Mouse (Mus musculus) limb, embryonic 10.5 days (tissue): ENCODE results near the gene Jaml. TPM values are rescaled to one million over a fixed set of nuclear protein-coding genes. Genes with fewer than 3 reads are reported as not detected.
"Not testable (repeated sequence)": the region's sequence is repeated elsewhere in the genome, so short reads cannot be mapped to it uniquely, and the experiment has no call there.

Experiments
- DNase-seq: peaks from one replicate; pipeline ENCODE4 v3.0.0-alpha.2; 2017; ENCODE audit warnings: low spot score
- H3K27ac ChIP-seq: fragments of 300-500 bp; sonication (generic); 2 replicates; pipeline ENCODE4 v1.5.1; 2016; ENCODE audit warnings: mild to moderate bottlenecking
- H3K27me3 ChIP-seq: fragments of 300-500 bp; sonication (generic); 2 replicates; pipeline ENCODE4 v1.6.1; 2016; ENCODE audit warnings: low read depth, mild to moderate bottlenecking; ENCODE audit not compliant: poor library complexity, severe bottlenecking
- H3K36me3 ChIP-seq: fragments of 300-500 bp; sonication (generic); 2 replicates; pipeline ENCODE4 v1.6.1; 2016; ENCODE audit warnings: mild to moderate bottlenecking, moderate library complexity
- H3K4me1 ChIP-seq: fragments of 300-500 bp; sonication (generic); 2 replicates; pipeline ENCODE4 v1.6.1; 2016
- H3K4me3 ChIP-seq: fragments of 300-500 bp; sonication (generic); 2 replicates; pipeline ENCODE4 v1.5.1; 2016; ENCODE audit warnings: mild to moderate bottlenecking, moderate library complexity
- H3K9me3 ChIP-seq: fragments of 300-500 bp; sonication (generic); replicated peaks from 2 replicates; pipeline ENCODE4 v1.6.1; 2016; ENCODE audit warnings: mild to moderate bottlenecking
- WGBS: fragments of 180-500 bp; shearing (Covaris S2); methylation state at CpG from one replicate; pipeline ENCODE4 v1.1.7; 2016; 5-methylcytosine and 5-hydroxymethylcytosine counted together
- polyA plus RNA-seq: library from polyadenylated mRNA; unstranded; fragments of >200 nt; fragmentation: Nextera tagmentation; extraction: Ambion mirVana; gene quantifications from 2 replicates; pipeline ENCODE4 v1.2.1, GENCODE M21; 2016

Gene Jaml
- 6.3 and 12.2 TPM in 2 replicates for polyA plus RNA-seq

DNA sequence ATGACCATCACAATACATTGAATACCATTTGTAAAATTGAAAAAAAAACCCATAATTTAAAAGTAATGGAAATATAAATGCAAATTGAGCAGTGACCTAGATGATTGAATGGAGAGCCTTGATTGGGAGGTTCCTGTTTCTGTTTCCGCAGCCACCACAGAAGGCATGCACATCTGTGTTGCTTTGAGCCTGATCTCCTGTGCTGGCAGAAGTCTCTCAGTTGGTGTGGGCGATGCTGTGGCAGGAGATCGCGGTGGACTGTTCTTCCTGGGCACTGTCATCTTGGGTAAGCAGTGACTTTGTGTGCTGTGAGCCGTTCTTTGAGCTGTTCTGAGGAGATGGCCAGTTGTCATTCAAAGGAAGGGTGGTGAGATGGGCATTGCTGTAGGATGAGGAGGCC, at the start of gene Jaml:
Gene Jaml, plus strand, starts transcription at position 173 of the 400 bp plus-strand sequence.
- Histone ChIP-seq H3K4me3 (no peak within 1 kb of the TSS), H3K27me3 (no peaks in the 10 kb centered on the region), H3K9me3 (no peaks in the 10 kb centered on the region), H3K4me1 (no peaks in the 10 kb centered on the region), H3K27ac (no peak within 1 kb of the TSS), H3K36me3 (no peaks in the 10 kb centered on the region)
- 91% methylated on average over 5 of the region's 5 CpGs for WGBS
- DNase-seq, result no peak

GRCm38 (mm10) chr9:45030341-45030740, 48.6 kb upstream of the Jaml start:
- H3K27me3 ChIP-seq, result peaks cover 11% of the 10 kb centered on the region
- 79% methylated on average over 6 of the region's 6 CpGs for WGBS
- H3K9me3 ChIP-seq, result no peaks in the 10 kb centered on the region
- no peak overlapping the region for H3K27ac ChIP-seq
- no peak for DNase-seq
- no peaks in the 10 kb centered on the region for H3K36me3 ChIP-seq
- no peak overlapping the region for H3K4me3 ChIP-seq
- no peaks in the 10 kb centered on the region for H3K4me1 ChIP-seq

DNA sequence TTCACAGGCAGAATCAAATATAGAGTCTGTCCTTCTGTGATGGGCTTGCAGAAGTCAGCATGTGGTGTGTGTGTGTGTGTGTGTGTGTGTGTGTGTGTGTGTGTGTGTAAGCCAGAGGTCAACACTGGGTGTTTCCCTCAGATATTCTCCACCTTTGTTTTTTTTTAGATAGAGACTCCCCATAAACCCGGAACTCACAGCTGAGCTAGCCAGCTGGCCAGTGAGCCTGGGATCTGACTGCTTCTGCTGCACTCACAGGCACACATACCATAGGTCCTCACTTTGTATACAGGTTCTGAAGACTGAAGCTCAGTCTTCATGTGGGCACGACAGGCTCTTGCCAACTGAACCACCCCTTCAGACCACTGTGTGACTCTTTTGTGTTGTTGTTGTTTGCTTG, 46.7 kb upstream of the Jaml start:
- H3K27me3 ChIP-seq, result peaks cover 11% of the 10 kb centered on the region
- no peak for DNase-seq
- no peak overlapping the region for H3K27ac ChIP-seq
- H3K36me3 ChIP-seq, result no peaks in the 10 kb centered on the region
- H3K9me3 ChIP-seq, result no peaks in the 10 kb centered on the region
- 72% methylated on average over 2 of the region's 2 CpGs for WGBS
- H3K4me3 ChIP-seq, result no peak overlapping the region
- H3K4me1 ChIP-seq, result no peaks in the 10 kb centered on the region

- H3K4me3 ChIP-seq, result no peak overlapping the region
- no peaks in the 10 kb centered on the region for H3K9me3 ChIP-seq
- WGBS, result 80% methylated on average over 3 of the region's 3 CpGs
Measured at GRCm38 (mm10) chr9:45034526-45034925, 44.5 kb upstream of the Jaml start.

GRCm38 (mm10) chr9:45037803-45038202, 41.2 kb upstream of the Jaml start:
- H3K27ac ChIP-seq, H3K4me3 ChIP-seq, H3K36me3 ChIP-seq, H3K9me3 ChIP-seq, DNase-seq: not testable (repeated sequence)
- WGBS, result 80% methylated on average over 1 of the region's 1 CpGs
- H3K27me3 ChIP-seq, result peaks cover 48% of the 10 kb centered on the region
- peaks cover 25% of the 10 kb centered on the region for H3K4me1 ChIP-seq

More at GRCm38 (mm10) chr9:45034526-45034925, 44.5 kb upstream of the Jaml start:
- Histone ChIP-seq H3K27ac (no peak overlapping the region), H3K36me3 (no peaks in the 10 kb centered on the region), H3K27me3 (peaks cover 20% of the 10 kb centered on the region), H3K4me1 (no peaks in the 10 kb centered on the region)
- no peak for DNase-seq

DNA sequence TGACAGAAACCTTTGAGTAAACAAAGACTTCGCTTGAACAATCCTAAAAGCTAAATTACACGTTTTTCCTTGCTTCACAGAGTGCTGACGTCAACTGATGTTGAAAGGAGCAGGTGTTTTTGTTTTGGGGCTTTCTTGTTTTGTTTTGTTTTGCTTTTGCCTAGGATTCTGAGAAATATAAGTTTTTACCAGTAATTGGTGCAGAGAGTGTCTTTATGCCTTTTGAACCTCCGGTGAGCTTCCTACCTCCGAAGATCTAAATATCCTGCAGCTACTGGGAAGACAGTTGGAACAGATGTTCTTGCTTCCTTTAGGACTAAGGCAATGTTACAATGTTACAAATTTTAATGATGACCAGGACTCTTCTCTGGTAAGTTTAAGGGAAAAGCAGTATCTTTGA, 39.5 kb upstream of the Jaml start, which contains the start of gene Mpzl2:
Gene Mpzl2, plus strand, starts transcription at position 301 of the 400 bp plus-strand sequence.
- 0 out of 2 replicates have a peak within 1 kb of the TSS, but pooled peaks have one; percentile 11 for H3K27ac ChIP-seq
- H3K4me3 ChIP-seq, result peak within 1 kb of the TSS; percentile 3; the same call in 1 of the 2 replicates
- WGBS, result 63% methylated on average over 5 of the region's 5 CpGs
- peaks cover 38% of the 10 kb centered on the region for H3K4me1 ChIP-seq
- H3K9me3 ChIP-seq, result no peaks in the 10 kb centered on the region
- no peak for DNase-seq
- no peaks in the 10 kb centered on the region for H3K36me3 ChIP-seq
- peaks cover 65% of the 10 kb centered on the region for H3K27me3 ChIP-seq

DNA sequence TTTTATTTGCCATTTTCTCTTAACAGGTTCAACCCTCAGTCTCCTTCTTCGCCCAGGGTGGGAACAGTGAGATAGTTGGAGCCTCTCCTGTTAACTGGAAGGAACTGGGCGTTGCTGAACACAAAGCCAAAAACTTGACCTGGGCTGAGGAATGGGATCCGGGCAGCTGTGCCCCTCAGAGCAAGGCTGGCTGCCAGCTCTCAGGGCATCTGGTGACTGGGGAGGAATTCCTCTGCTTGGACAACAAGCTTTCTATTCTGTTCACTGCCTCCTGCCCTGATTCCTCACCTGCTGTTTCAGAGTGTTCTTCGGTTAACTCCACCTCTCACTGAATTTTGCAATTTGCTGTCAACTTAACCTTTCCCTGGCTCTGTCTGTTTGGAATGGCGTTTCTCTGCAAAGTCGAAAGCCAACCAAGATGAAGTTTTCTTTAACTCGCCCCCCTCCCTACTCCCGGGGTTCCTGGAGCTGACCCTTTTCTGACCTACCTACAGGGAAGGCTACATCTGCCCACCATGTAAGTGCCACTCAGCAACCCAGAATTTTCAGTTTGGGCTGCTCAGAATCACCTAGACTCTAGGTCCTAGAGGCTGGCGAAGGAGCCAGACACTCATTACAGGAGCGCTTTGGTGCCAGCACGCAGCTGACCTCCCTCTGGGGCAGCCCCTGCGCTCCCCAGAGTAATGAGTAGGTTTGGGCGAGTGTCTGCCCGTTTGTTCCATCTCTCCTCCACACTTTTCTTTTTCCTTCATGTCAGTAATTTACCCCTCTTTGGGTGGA, 38.7 kb upstream of the Jaml start:
- 0 out of 2 replicates have a peak overlapping the region, but pooled peaks have one; percentile 11 for H3K27ac ChIP-seq
- H3K27me3 ChIP-seq, result peaks cover 69% of the 10 kb centered on the region
- peak overlapping the region; percentile 3; the same call in 1 of the 2 replicates for H3K4me3 ChIP-seq
- WGBS, result 16% methylated on average over 14 of the region's 14 CpGs
- no peak for DNase-seq
- no peaks in the 10 kb centered on the region for H3K36me3 ChIP-seq
- H3K4me1 ChIP-seq, result peaks cover 38% of the 10 kb centered on the region
- H3K9me3 ChIP-seq, result no peaks in the 10 kb centered on the region

DNA sequence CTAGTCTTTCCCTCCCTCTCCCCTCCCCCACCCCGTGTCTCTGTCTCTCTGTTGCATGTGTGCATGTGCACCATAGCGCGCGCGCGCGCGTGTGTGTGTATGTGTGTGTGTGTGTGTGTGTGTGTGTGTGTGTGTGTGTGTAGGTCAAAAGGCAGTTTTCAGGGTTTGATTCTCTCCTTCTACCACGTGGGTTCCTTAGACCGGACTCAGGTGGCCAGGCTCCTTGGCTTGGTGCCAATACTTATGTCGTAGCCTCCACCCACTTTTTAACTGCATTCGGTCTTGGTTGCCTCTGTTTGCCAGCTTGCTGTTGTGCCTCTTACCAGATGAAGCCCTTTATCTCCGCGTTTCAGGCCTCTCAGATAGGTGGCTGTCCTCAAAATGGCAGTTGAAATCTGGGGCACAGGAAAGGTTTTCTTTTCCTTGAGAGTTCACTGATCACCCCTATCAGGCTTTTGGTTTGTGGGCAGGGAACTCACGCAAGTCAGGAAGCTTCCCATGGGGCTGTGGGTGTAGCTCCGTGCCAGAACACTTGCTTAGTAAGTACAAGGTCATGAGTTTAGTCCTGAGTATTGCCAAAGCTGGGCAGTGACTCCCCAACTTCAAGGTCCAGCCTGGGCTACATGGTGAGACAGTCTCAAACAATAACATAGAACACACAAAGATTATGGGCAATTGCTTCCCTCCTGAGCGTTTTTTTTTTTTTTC, 37.7 kb upstream of the Jaml start:
- Histone ChIP-seq H3K9me3 (no peaks in the 10 kb centered on the region), H3K27ac (0 out of 2 replicates have a peak overlapping the region, but pooled peaks have one; percentile 8), H3K27me3 (peaks cover 69% of the 10 kb centered on the region), H3K4me1 (peaks cover 38% of the 10 kb centered on the region), H3K36me3 (no peaks in the 10 kb centered on the region), H3K4me3 (peak overlapping the region; percentile 3; the same call in 1 of the 2 replicates)
- peak; percentile 50 for DNase-seq
- 35% methylated on average over 17 of the region's 17 CpGs for WGBS

- H3K4me1 ChIP-seq, result peaks cover 38% of the 10 kb centered on the region
- peak overlapping the region; percentile 55 for H3K4me3 ChIP-seq
- H3K27ac ChIP-seq, result peak overlapping the region; percentile 75
- DNase-seq, result peak; percentile 70
- no peaks in the 10 kb centered on the region for H3K36me3 ChIP-seq
- no peaks in the 10 kb centered on the region for H3K9me3 ChIP-seq
- 4% methylated on average over 20 of the region's 20 CpGs for WGBS
- H3K27me3 ChIP-seq, result peaks cover 69% of the 10 kb centered on the region
Measured at GRCm38 (mm10) chr9:45042056-45042720, 36.8 kb upstream of the Jaml start.

GRCm38 (mm10) chr9:45042947-45043346, 36.0 kb upstream of the Jaml start:
- DNase-seq, result peak; percentile 68
- H3K27me3 ChIP-seq, result peaks cover 69% of the 10 kb centered on the region
- peaks cover 38% of the 10 kb centered on the region for H3K4me1 ChIP-seq
- H3K4me3 ChIP-seq, result peak overlapping the region; percentile 55
- H3K9me3 ChIP-seq, result no peaks in the 10 kb centered on the region
- 1% methylated on average over 10 of the region's 10 CpGs for WGBS
- no peaks in the 10 kb centered on the region for H3K36me3 ChIP-seq
- peak overlapping the region; percentile 75 for H3K27ac ChIP-seq

- 90% methylated on average over 16 of the region's 16 CpGs for WGBS
- H3K4me3 ChIP-seq, result no peak overlapping the region
- H3K36me3 ChIP-seq, result 0 out of 2 replicates have a peak, but pooled peaks cover 4% of the 10 kb centered on the region
- no peak for DNase-seq
- no peaks in the 10 kb centered on the region for H3K9me3 ChIP-seq
- peaks cover 30% of the 10 kb centered on the region for H3K27me3 ChIP-seq
- H3K27ac ChIP-seq, result no peak overlapping the region
- H3K4me1 ChIP-seq, result peaks cover 22% of the 10 kb centered on the region
Measured at GRCm38 (mm10) chr9:45046973-45047372, 32.0 kb upstream of the Jaml start.

DNA sequence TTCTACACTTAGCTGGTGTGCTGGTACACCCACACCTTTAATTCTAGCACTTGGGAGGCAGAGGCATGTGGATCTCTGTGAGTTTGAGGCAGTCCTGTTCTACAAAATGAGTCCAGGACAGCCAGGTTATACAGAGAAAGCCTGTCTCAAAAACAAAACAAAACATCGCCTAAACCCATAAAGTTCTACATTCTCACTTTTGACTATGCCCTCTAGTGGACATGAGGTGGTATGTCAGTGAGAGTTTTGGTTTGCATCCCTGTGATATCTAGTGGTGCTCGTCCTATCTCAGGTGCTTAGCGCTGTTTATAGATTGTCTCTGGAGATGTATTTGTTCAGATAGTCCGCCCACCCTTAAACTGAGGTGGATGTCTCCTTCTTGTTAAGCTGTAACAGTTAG, 30.5 kb upstream of the Jaml start:
- no peak for DNase-seq
- Histone ChIP-seq H3K4me1 (peaks cover 6% of the 10 kb centered on the region), H3K27me3 (peaks cover 14% of the 10 kb centered on the region), H3K4me3 (no peak overlapping the region), H3K36me3 (0 out of 2 replicates have a peak, but pooled peaks cover 4% of the 10 kb centered on the region), H3K27ac (no peak overlapping the region), H3K9me3 (no peaks in the 10 kb centered on the region)
- 39% methylated on average over 4 of the region's 4 CpGs for WGBS
